Mouse (Mus musculus) cerebellum, adult 2 months (tissue): ENCODE measurements around the gene Gm30083. TPM values are rescaled to one million over a fixed set of nuclear protein-coding genes. Genes with fewer than 3 reads are reported as not detected.

Experiments used
- DNase-seq, 2 experiments: peaks; one replicate each; pipeline ENCODE4 v3.0.0; 2021
- H3K27ac ChIP-seq: fragments of 200-500 bp; 2 replicates; pipeline ENCODE4 v1.5.1; 2012; ENCODE audit warnings: low read length, control low read depth, inconsistent platforms; ENCODE audit not compliant: insufficient read depth
- H3K27me3 ChIP-seq: fragments of 200-500 bp; 2 replicates; pipeline ENCODE4 v1.6.1; 2012; ENCODE audit warnings: inconsistent platforms, mild to moderate bottlenecking, low read length, moderate library complexity; ENCODE audit not compliant: control insufficient read depth, insufficient read depth
- H3K4me1 ChIP-seq: fragments of 200-500 bp; 2 replicates; pipeline ENCODE4 v1.6.1; 2011; ENCODE audit warnings: low read length; ENCODE audit not compliant: control insufficient read depth, insufficient read depth
- H3K4me3 ChIP-seq: fragments of 200-500 bp; replicated peaks from 2 replicates; pipeline ENCODE3; 2011; ENCODE audit warnings: mild to moderate bottlenecking, low read depth, low read length, control low read depth; ENCODE audit not compliant: insufficient read depth
- CTCF ChIP-seq: fragments of 200-500 bp; IDR thresholded peaks from 2 replicates; pipeline ENCODE4 v1.5.1; 2011; ENCODE audit warnings: low read depth, mild to moderate bottlenecking, control low read depth, low read length, moderate library complexity, borderline replicate concordance; ENCODE audit not compliant: insufficient read depth
- POLR2A ChIP-seq: fragments of 200-500 bp; IDR thresholded peaks from 2 replicates; pipeline ENCODE4 v1.6.1; 2011; ENCODE audit warnings: low read length, control low read depth, borderline replicate concordance; ENCODE audit not compliant: insufficient read depth
- WGBS: fragments of 180-500 bp; shearing (Covaris S2); methylation state at CpG from one replicate; pipeline ENCODE4 v1.1.7; 2018; 5-methylcytosine and 5-hydroxymethylcytosine counted together
- polyA plus RNA-seq: library from polyadenylated mRNA; depleted of rRNA; stranded (reverse); fragments of >200 nt; gene quantifications from 2 replicates; pipeline ENCODE4 v1.2.3, GENCODE M21; 2012; rRNA removed

Gm30083 gene
- polyA plus RNA-seq, 1 experiment, result not detected

DNA sequence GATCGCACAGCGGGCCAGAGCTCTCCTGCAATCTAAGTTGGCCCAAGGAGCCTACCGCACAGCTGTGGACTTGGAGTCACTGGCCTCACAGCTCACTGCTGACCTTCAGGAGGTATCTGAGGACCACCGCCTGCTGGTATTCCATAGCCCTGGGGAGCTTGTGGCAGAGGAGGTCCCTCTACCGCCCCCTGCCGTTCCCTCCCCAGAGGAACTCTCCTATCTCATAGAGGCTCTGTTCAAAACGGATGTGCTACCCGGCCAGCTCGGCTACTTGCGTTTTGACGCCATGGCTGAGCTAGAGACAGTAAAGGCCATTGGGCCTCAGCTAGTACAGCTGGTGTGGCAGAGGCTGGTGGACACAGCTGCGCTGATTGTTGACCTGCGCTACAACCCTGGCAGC, 58.9 kb downstream of the Gm30083 start:
- H3K4me3 ChIP-seq, result no peak overlapping the region
- TF ChIP-seq CTCF (no peak), POLR2A (no peak)
- no peak overlapping the region for H3K27ac ChIP-seq
- H3K4me1 ChIP-seq, result peaks cover 6% of the 10 kb centered on the region; the same call in 1 of the 2 replicates
- DNase-seq, result no peak
- WGBS, result 89% methylated on average over 13 of the region's 13 CpGs
- no peaks in the 10 kb centered on the region for H3K27me3 ChIP-seq

DNA sequence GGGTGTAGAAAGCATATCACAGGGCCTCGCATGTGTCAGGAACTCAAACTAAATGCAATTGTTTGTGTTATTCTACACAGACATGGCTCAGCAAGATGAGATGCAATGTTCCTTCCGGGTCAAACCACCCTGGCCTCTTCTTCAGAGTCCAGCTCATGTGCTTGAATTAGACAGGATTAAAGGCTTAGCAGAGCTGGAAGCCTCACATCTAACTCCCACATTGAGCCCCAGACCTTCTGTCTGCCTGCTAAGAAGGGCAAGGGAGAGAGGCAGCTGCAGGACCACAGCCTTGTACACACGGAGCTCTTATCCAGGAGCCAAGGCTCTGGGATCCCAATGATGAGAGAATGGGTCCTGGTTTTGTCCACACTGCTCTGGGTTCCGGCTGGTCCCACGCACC, 61.2 kb downstream of the Gm30083 start, which contains the start of gene Rbp3:
Rbp3 (plus strand) TSS at position 243 of the 400 bp plus-strand sequence.
- TF ChIP-seq CTCF (no peak), POLR2A (no peak)
- H3K27ac ChIP-seq, result no peak within 1 kb of the TSS
- H3K4me3 ChIP-seq, result no peak within 1 kb of the TSS
- 90% methylated on average over 5 of the region's 5 CpGs for WGBS
- H3K27me3 ChIP-seq, result no peaks in the 10 kb centered on the region
- peaks cover 6% of the 10 kb centered on the region; the same call in 1 of the 2 replicates for H3K4me1 ChIP-seq
- no peak for DNase-seq

DNA sequence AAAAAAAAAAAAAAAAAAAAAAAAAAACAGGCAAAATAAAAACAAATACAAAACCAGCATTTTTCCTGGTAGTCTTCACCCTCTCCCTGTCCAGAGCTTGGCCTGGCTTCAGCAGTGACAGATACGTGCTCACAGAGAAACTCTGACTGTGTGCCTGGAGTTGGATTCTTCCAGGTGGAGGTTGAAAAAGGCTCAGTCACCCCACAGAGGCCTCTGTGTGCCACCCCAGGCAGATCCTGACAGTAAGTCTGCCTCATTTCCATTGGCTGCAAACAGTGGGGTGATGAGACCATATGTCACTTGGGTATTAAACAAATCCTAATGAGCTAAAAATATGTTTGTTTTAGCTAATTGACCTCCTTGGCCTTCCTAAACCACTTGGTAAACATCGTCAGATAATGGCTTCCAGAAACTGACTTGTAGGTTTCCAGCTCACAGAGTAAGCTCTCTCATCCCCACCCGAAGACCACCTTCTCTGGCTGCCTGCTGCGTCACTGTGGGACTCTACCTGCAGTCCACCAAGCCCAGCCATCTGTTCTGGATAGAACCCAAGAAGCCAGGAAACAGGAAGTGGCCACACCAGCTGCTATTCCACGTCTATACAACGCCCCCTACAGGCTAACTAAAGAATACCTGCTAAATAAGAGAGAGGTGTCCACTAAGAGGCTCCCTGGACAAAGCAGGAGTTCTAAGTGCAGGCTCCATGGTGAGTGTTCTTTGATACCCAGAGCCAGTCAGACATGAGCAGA, 62.6 kb downstream of the Gm30083 start:
- H3K4me3 ChIP-seq, result no peak overlapping the region
- H3K27me3 ChIP-seq, result no peaks in the 10 kb centered on the region
- 11% methylated on average over 6 of the region's 6 CpGs for WGBS
- H3K27ac ChIP-seq, result no peak overlapping the region
- peaks cover 6% of the 10 kb centered on the region; the same call in 1 of the 2 replicates for H3K4me1 ChIP-seq
- peak; percentile 37 to 55 for DNase-seq
- TF ChIP-seq CTCF (peak; percentile 13; the same call in 1 of the 2 replicates), POLR2A (no peak)

DNA sequence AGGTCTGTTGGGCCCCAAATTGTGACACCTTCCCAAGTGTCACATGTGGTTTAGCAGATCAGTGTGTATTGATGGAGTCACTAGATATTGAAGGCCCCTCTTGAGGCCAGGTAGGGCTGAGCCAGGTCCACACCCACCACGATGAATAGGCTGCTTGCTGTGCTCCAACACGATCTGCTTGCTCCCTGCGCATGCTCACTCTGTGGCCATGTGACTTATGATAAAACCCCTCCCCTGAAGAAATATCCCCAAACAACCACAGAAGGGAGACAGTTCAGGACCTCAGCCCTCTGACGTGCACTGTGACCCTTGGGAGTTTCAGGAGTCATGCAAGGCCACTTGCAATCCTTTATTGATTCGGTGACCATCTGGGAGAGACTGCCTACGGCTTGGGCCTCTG, 68.9 kb downstream of the Gm30083 start:
- H3K4me1 ChIP-seq, result no peaks in the 10 kb centered on the region
- no peak overlapping the region for H3K4me3 ChIP-seq
- H3K27ac ChIP-seq, result no peak overlapping the region
- 84% methylated on average over 6 of the region's 6 CpGs for WGBS
- DNase-seq, result no peak
- H3K27me3 ChIP-seq, result no peaks in the 10 kb centered on the region
- no peak for TF ChIP-seq CTCF
- no peak for TF ChIP-seq POLR2A

DNA sequence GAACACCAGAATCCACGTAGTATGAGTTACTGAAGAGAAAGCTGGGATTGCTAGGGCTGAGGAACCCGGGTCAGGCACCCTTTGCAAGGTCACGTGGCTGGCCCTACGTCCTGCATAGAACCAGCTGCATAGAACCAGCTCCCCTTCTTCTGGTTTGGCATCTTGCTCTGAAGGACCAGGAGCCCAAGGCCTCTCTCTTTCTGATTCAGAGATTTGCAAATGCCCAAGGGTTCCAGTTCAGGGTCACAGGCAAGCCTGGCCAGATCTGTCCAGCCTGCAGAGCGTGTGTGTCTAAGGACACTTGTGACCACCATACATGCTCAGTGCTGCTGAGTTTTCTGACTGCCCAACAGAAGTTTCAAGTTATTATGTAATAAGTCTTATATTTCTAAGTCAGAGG, 72.8 kb downstream of the Gm30083 start:
- Histone ChIP-seq H3K27me3 (no peaks in the 10 kb centered on the region), H3K27ac (no peak overlapping the region), H3K4me3 (no peak overlapping the region), H3K4me1 (no peaks in the 10 kb centered on the region)
- no peak for DNase-seq
- 91% methylated on average over 5 of the region's 5 CpGs for WGBS
- TF ChIP-seq POLR2A (no peak), CTCF (no peak)

DNA sequence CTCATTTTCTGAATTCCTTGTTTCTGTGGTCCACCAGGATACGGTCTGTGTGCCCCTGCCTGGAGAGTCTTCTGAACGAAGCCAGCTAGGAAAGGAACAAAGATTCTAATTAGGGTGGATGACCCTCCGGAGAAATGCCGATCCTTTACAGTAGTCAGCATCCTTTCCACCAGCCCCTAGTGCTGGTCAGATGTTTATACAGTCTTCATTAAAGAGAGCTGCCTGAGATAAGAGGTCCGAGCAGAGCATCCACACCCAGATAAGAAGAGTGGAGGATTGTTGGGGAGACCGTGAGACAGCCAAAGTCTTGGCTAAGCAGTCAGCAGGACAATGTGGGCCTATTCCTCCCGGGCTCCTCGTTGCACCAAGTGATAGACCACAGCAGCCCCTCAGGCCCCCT, 74.2 kb downstream of the Gm30083 start, which contains the start of gene Gdf2:
Gdf2 (plus strand) TSS at position 301 of the 400 bp plus-strand sequence.
- no peak for DNase-seq
- TF ChIP-seq CTCF, result no peak
- TF ChIP-seq POLR2A, result no peak
- 85% methylated on average over 8 of the region's 8 CpGs for WGBS
- H3K27ac ChIP-seq, result no peak within 1 kb of the TSS
- H3K4me3 ChIP-seq, result no peak within 1 kb of the TSS
- no peaks in the 10 kb centered on the region for H3K27me3 ChIP-seq
- no peaks in the 10 kb centered on the region for H3K4me1 ChIP-seq

DNA sequence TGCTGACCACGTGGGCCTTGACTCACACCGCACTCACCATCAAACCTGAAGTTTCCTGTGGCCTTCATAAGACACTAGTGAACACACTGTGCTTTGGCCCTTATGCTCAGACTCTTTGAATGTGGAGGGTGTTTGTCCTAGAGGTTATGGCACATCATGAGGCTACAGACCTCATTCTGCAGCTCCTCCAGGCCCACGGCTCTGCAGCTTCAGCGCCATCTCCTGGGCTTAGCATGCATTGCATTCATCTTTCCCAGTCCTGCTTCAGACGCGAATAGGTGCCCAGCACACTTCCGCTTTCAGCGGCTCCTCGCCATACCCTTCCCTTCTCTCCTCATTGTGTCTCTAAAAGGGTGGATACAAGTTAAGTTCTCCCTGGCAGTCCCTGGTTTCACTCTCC, 75.9 kb downstream of the Gm30083 start:
- TF ChIP-seq CTCF (peak; percentile 84), POLR2A (no peak)
- DNase-seq, result peak; percentile 59 to 75
- 22% methylated on average over 9 of the region's 9 CpGs for WGBS

More for the DNA sequence above, 75.9 kb downstream of the Gm30083 start:
- peak overlapping the region; percentile 50 for H3K4me3 ChIP-seq
- H3K4me1 ChIP-seq, result no peaks in the 10 kb centered on the region
- H3K27ac ChIP-seq, result no peak overlapping the region
- H3K27me3 ChIP-seq, result no peaks in the 10 kb centered on the region

Other genes starting within 250 kb of the Gm30083 start
- gene Gdf10, start 91.6 kb downstream of the Gm30083 start, polyA plus RNA-seq, result 39.3 and 59.5 TPM in 2 replicates
- 0.03 TPM in 1 of 2 replicates, not detected in the other for gene Gdf2, start 74.1 kb downstream of the Gm30083 start, polyA plus RNA-seq
- 0.05 TPM in 1 of 2 replicates, not detected in the other for gene Rbp3, start 61.2 kb downstream of the Gm30083 start, polyA plus RNA-seq
- gene Zfp488, start 36.4 kb downstream of the Gm30083 start, polyA plus RNA-seq, result 2.1 and 2.3 TPM in 2 replicates
- not detected in 2 replicates for gene Gm5460, start 1.6 kb upstream of the Gm30083 start, polyA plus RNA-seq
- not detected in 2 replicates for gene Antxrl, start 37.5 kb upstream of the Gm30083 start, polyA plus RNA-seq
- 0.18 and 0.49 TPM in 2 replicates for gene Anxa8, start 70.8 kb upstream of the Gm30083 start, polyA plus RNA-seq
- gene A630023A22Rik, start 87.6 kb upstream of the Gm30083 start, polyA plus RNA-seq, result not detected in 2 replicates
- 0.05 and 0.18 TPM in 2 replicates for gene Npy4r, start 137.3 kb upstream of the Gm30083 start, polyA plus RNA-seq
- 1.5 and 1.6 TPM in 2 replicates for gene Gprin2, start 186.5 kb upstream of the Gm30083 start, polyA plus RNA-seq
- 0.56 and 0.92 TPM in 2 replicates for gene Syt15, start 204.4 kb upstream of the Gm30083 start, polyA plus RNA-seq